Mouse (Mus musculus): ENCODE data around the gene Actr5. TPM values are rescaled to one million over a fixed set of nuclear protein-coding genes. Genes with fewer than 3 reads are reported as not detected.

The Actr5 gene
- polyA plus RNA-seq, 1 experiment from 2014 or later: 14.1 TPM

GRCm38 (mm10) chr2:158687804-158688241, 63.1 kb downstream of the Actr5 start:
- WGBS: 74% methylated on average over 25 of the region's 25 CpGs
- H3K27ac ChIP-seq: no peak overlapping the region
- H3K9me3 ChIP-seq: no peaks in the 10 kb centered on the region
- DNase-seq (ENCODE audit: extremely low spot score, low spot score): no peak
- peaks cover 53% of the 10 kb centered on the region for H3K4me1 ChIP-seq
- H3K36me3 ChIP-seq (replicated peaks): no peaks in the 10 kb centered on the region
- H3K4me3 ChIP-seq: no peak overlapping the region
- H3K27me3 ChIP-seq (ENCODE audit: poor library complexity, severe bottlenecking): no peaks in the 10 kb centered on the region

MicroRNAs within 50 kb of the gene (microRNA counts, 519-probe panel; counts per million panel counts)
- 341 counts per million, percentile 65 among the panel's probes with 10 or more counts for microRNA mmu-miR-3474

Small RNA genes within 50 kb of the gene (microRNA-seq; reads per million reads assigned to microRNA genes)
- gene Mir3474: 3.6 reads per million, percentile 5 among the genes with 10 or more reads in this experiment

Other genes with a start within 250 kb of the Actr5 start
- gene Snhg11, start 249.2 kb upstream of the Actr5 start, polyA plus RNA-seq (2016; fragmentation: Nextera tagmentation; extraction: Ambion mirVana): 16.2 and 17.9 TPM in 2 replicates
- gene Ralgapb, start 215.0 kb upstream of the Actr5 start, polyA plus RNA-seq (2016; fragmentation: Nextera tagmentation; extraction: Ambion mirVana): 12.8 and 13.6 TPM in 2 replicates
- gene Adig, start 122.3 kb upstream of the Actr5 start, polyA plus RNA-seq (2016; fragmentation: Nextera tagmentation; extraction: Ambion mirVana): not detected in 2 replicates
- 0.28 and 0.62 TPM in 2 replicates for gene Arhgap40, start 112.1 kb upstream of the Actr5 start, polyA plus RNA-seq (2016; fragmentation: Nextera tagmentation; extraction: Ambion mirVana)
- 0.14 and 0.47 TPM in 2 replicates for gene Slc32a1, start 14.1 kb upstream of the Actr5 start, polyA plus RNA-seq (2016; fragmentation: Nextera tagmentation; extraction: Ambion mirVana)
- gene Ppp1r16b, start 40.5 kb downstream of the Actr5 start, polyA plus RNA-seq (2016; fragmentation: Nextera tagmentation; extraction: Ambion mirVana): 2.2 and 2.3 TPM in 2 replicates
- gene Fam83d, start 143.2 kb downstream of the Actr5 start, polyA plus RNA-seq (2016; fragmentation: Nextera tagmentation; extraction: Ambion mirVana): 49.1 and 49.8 TPM in 2 replicates
- 19.2 and 19.6 TPM in 2 replicates for gene Dhx35, start 169.9 kb downstream of the Actr5 start, polyA plus RNA-seq (2016; fragmentation: Nextera tagmentation; extraction: Ambion mirVana)

Data from forebrain, embryonic 10.5 days (tissue).